Mouse (Mus musculus): ENCODE measurements at regions not wholly inside any gene's neighbourhood (a gene's known extent, or its start where the extent isn't known, plus 50 kb on each side); places are given as distances from the start of the nearest gene placed in this dataset.
A peak's percentile ranks its signal among the peaks of the same experiment; 100 is the strongest.

DNA sequence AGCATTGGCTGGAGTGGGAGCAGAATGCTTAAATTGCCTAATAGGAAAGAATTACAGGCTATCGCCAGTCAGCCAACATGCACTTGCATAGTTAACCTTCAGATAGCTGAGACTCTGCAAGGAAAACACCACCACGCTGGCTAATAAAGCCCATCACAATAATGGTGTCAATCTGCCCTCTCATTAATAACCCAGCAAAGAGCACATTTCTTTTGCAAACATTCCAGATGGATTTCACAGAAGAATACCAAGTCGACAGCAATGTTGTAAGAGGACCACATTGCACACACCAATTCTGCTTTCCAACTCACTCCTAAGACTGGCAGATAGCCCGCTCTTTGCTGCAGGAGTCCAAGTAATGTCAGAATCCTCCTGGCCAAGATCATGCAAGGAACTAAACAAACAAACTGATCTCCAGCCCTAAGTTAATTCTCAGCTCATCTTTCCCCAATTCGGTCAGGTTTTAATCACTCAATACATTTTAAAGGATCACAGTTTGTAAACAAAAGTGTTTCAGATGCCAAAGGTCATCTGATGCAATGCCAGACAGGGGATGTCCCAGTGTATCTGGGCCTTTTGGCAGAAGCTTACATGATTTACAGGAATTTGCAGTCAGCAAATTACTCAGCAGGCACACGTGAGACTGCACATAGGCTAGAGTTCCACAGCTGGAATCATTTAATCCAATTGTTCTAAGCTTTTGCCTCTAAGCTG, 198.4 kb downstream of the Klf6 start:
- no peak for DNase-seq (ENCODE audit: low spot score in 2 of 2)

- no peak for DNase-seq (ENCODE audit: low spot score in 2 of 2)
Measured at GRCm38 (mm10) chr13:6060229-6060845, 199.1 kb downstream of the Klf6 start.

DNA sequence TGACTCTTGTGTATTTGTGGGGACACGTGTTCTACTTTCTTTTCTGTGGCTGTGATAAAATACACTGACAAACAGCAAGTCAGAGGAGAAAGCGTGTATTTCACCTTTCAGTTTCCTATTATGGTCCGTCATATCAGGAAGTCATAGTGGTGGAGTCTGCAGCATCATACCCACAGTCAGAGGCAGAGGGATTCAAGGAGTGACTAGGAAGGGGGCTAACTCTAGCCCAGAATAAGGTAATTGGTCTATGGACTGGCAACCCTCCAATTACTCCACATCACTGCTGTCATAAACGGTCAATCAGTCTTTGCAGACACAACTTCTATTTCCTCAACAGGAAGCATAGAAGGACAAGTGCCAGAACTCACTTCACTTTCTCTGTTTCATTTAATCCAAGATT, 201.0 kb downstream of the Klf6 start:
- DNase-seq (ENCODE audit: low spot score in 2 of 2), result no peak

GRCm38 (mm10) chr13:6062729-6063386, 201.6 kb downstream of the Klf6 start:
- DNase-seq (ENCODE audit: low spot score in 2 of 2), result no peak

DNA sequence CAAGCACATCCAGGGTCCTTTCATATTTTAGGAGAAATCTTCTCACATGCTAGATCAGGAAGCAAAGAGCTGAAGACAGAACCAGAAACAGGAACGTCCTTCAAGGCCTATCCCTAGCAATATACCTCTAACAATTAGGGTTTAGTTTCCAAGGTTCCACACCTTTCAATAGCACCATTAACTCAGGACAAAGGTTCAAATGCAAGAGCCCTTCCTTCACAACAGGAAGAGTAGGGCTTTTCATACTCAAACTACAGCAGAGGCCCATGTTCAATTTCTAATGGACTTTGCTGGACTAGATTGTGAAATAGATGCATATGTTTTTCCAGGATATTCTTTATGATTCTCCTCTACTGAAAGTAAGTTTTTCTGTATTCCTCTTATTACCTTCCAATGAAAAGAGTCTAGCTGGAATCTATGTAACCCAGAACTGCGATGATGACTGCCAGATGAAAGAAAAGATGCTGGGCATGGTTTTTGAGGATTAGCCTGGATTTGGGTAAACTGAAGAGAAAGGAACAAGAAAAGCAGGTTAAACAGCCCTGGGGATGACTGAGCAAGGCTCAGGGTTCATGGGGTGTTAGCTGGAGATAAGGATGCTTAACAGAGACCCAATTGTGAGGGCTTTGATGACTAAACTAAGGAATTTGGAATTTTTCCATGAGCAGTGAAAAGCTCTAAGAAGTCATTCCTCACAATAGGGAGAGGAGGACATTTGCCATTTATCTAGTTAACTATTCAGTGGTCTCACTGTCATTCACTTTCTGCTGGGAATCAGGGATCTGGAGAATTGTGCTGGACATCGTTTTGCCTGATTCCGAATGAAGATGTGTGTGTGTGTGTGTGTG, 215.9 kb downstream of the Klf6 start:
- no peak for DNase-seq (ENCODE audit: low spot score in 2 of 2)

DNA sequence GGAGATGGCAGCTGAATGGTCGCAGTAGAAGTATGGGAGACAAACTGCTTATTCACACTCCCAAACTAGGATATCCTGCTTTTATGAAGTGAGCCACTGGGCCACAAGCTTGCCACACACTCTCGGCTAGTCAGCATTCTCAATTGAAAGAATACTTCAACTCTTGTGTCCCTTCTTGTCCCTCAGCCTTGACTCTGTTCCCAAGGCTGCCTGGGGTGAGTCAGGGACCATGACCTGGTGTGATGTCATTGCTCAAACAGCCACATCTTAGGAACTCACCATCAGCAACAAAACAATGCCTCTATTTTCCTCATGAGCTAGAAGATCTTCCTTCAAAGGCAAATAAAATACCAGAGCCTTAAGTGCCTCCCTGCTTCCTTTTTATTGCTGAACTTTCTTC, 224.6 kb downstream of the Klf6 start:
- no peak for DNase-seq (ENCODE audit: low spot score in 2 of 2)

DNA sequence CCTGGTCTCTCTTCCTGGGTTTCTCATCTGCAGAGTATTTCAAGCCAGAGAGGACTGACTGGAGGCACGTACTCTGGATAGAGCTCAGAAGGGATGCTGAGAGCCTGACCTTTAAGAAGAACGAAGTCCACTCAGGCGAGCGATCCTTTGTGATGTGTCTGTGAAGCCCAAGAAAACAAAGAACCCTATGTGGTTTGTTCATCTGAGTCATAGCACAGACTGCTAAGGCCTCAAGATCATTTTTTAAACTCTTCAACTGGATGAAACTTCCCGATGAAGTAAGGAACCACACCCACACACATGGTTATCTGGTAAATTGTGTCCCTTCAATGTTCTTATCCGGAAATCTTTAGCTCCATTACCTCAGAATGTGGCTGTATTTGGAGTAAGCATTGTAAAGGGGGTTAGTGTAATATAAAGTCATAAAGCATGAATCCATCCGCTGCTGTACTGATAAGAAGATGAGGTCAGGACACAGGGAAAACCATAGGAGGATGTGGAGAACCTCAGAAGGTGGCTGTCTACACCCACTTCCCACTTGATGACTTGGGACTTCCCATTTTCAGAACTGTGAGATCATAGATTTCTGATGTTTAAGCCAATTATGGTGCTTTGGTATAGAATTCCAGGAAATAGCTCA, 247.9 kb downstream of the Klf6 start:
- DNase-seq (ENCODE audit: low spot score in 2 of 2), result no peak

DNA sequence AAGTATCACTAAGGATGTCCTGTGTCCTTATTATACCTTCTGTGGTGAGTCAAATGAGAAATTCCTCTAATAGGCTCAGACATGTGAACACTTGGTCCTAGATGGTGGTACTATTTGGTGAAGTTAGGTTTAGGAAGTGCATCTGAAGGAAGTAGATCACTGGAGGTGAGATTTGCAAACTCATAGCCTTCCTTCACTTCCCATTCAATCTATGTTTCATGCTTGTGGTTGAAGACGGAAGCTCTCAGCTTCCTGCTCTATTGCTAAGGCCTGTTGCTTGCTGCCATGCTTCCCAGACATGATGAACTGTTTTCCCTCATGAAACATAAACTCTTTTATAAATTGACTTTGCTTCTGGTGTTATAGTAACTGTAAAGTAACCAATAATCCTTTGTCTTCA, 258.4 kb downstream of the Klf6 start:
- DNase-seq (ENCODE audit: low spot score in 2 of 2), result no peak

DNA sequence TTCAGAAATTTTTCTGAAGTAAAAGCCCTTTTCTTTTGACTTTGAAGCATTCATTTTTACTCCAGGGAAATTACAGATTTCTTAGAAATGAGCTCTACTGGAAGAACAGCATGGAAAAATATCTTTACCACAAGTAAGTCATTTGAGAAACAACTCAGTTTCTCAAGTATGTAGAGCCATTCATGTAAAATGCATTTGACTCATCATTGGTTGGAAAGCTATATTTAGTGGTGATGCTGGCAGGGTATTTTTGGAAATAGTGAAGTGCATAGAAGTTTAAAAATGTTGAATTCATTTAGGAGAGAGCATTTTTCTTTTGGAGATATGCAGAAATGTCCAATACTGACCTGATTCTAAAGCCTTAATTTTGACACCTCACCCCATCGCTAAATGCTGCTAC, 266.0 kb downstream of the Klf6 start:
- DNase-seq (ENCODE audit: low spot score in 2 of 2), result no peak

- no peak for DNase-seq (ENCODE audit: low spot score in 2 of 2)
Measured at GRCm38 (mm10) chr13:6128903-6129302, 267.6 kb downstream of the Klf6 start.

DNA sequence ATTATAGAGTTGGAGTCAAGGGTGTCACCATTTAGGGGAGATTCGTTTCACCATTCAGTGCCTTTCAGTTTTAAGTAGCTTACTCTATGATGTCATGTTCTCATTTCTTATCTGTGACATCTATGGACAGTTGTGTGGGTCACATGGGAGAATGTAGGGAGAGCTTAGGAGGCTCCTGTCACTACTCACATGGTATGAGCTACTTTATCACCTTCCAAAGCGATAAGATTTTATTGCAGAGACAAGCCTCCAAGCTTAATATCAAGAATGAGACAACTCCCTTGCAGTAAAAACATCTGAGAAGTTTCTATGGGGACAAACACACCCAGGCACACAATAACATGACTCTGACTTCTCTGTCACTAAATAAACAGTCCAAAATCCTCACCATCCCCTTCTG, 270.1 kb downstream of the Klf6 start:
- no peak for DNase-seq (ENCODE audit: low spot score in 2 of 2)

DNA sequence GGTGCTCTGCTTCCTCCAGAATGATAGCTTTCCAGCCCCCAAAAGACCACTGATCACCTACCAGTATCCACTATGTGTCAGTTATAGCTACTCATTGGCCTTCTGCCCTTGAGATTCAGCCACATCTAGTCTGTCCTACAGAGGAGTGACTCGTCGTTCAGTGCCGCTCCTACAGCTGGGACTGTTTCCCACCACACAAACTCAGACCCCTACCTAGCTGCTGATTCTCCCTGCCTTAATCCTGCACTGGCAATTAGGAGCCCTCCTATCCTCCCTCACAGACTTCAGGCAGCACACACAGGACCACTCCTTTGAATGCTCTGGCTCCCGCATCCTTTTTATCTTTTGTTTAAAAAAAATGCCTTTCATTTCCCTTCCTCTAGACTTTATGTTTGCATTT, 275.9 kb downstream of the Klf6 start:
- no peak for DNase-seq (ENCODE audit: low spot score in 2 of 2)

DNA sequence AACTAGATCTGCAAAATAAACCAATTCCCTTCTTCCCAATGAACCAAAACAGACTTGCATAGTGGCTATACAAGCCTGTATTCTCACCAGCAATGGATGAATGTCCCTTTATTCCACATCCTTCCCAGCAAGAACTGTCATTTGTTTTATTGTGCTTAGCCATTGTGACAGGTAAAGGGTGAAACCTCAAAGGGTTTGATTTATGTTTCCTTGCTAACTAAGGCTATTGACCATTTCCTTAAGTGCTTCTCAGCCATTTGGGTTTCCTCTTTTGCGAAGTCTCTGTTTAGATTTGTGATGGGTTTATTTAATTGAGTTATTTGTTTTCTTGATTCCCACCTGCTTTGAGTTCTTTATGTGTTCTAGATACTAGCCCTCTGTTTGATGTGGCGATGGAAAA, 281.5 kb downstream of the Klf6 start:
- DNase-seq (ENCODE audit: low spot score in 2 of 2), result no peak

DNA sequence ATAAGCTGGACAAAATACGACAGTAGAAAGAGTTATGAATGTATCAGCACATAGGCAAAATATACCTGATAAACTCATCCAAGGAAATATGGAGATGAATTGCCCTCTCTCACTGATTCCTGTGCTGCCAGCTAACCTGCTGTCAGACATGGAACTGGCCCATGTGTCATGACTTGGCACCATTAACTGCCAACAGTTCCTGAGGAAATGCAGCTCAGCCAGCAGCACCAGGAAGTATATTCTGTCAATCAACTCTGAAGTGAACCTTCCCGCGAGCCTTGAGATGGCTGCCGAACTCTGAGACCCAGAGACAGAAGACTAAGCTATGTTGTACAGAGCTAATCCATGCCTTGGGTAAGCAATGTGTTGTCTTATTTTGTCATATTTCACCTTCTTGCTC, 292.4 kb downstream of the Klf6 start:
- DNase-seq (ENCODE audit: low spot score in 2 of 2), result peak in 1 of 2 experiments; percentile 11

DNA sequence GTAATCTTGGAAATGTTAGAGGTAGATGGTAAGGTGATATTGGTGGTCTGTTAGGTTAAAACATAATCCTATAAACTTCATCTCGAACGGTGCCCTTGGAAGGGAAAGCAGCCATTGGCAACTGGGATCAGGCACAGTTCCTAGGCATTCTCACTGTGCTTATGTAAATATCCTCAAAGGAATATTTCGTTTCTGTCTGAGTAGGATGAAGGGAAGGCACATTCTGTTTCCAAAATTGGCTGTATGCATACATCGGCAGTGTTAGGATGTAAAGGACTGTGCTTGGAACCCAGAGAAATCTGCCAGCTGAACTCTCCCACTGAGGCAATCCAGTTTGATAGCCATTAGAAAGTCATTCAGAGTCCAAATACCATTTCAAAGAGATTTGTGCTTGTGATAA, 294.9 kb downstream of the Klf6 start:
- no peak for DNase-seq (ENCODE audit: low spot score in 2 of 2)

DNA sequence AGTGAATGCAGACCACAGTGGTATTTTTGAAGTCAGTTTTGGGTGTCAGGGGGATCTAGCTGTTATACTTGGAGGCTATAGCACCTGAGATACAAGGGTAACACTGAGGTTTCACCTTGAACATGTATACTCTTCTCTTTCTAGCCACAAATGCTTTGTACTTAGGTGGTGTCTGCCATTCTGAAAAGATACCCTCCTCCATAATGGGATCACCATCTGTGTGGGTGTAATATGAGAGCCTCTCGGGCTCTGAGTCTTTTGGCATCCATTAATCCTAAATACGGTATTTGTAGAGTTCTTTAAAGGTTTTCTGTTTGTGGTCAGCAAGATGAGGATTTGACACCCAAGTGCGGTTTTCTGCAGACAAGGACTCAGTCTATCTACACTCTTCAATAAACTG, 295.7 kb downstream of the Klf6 start:
- DNase-seq (ENCODE audit: low spot score in 2 of 2), result no peak

- DNase-seq (ENCODE audit: low spot score in 2 of 2), result no peak
Measured at GRCm38 (mm10) chr13:6157946-6158345, 296.7 kb downstream of the Klf6 start.

GRCm38 (mm10) chr13:6159412-6159811, 298.1 kb downstream of the Klf6 start:
- no peak for DNase-seq (ENCODE audit: low spot score in 2 of 2)

GRCm38 (mm10) chr13:6165916-6166315, 304.6 kb downstream of the Klf6 start:
- no peak for DNase-seq (ENCODE audit: low spot score in 2 of 2)

- no peak for DNase-seq (ENCODE audit: low spot score in 2 of 2)
Measured at GRCm38 (mm10) chr13:6167055-6167761, 305.9 kb downstream of the Klf6 start.

- no peak for DNase-seq (ENCODE audit: low spot score in 2 of 2)
Measured at GRCm38 (mm10) chr13:6173095-6173494, 311.8 kb downstream of the Klf6 start.
